Mouse (Mus musculus) hematopoietic stem cell, adult 5-6 weeks (primary cell): ENCODE measurements around the gene Dnah17. TPM values are rescaled to one million over a fixed set of nuclear protein-coding genes. Genes with fewer than 3 reads are reported as not detected.

ENCODE experiments used
- ATAC-seq, 2 experiments: fragments of 125-278 bp in 1 of 2; replicated peaks in 1 of 2; 2 replicates each; pipeline ENCODE4 v1.8.0; 2016 to 2017; ENCODE audit warnings: inconsistent platforms in 2 of 2, mild to moderate bottlenecking in 2 of 2, moderate number of reproducible peaks in 2 of 2, low read depth in 1 of 2, moderate TSS enrichment in 1 of 2; ENCODE audit not compliant: low FRiP score in 2 of 2, poor library complexity in 2 of 2, severe bottlenecking in 2 of 2, insufficient read depth in 1 of 2, low TSS enrichment in 1 of 2
- total RNA-seq: library from RNA; stranded (forward); fragments of 172-1452, 232-1000 nt; gene quantifications from 2 replicates; pipeline ENCODE4 v1.2.3, GENCODE M21; 2017

Dnah17 gene
- total RNA-seq, 1 experiment from 2014 or later, result 0.10 TPM

- ATAC-seq, result no peak
Observed at GRCm38 (mm10) chr11:118147877-118148637, 17.6 kb upstream of the Dnah17 start.

GRCm38 (mm10) chr11:118146446-118146845 is 16.0 kb upstream of the Dnah17 start:
- ATAC-seq, result no peak

GRCm38 (mm10) chr11:118145771-118146351 is 15.4 kb upstream of the Dnah17 start:
- peak; percentile 92 to 94 for ATAC-seq

DNA sequence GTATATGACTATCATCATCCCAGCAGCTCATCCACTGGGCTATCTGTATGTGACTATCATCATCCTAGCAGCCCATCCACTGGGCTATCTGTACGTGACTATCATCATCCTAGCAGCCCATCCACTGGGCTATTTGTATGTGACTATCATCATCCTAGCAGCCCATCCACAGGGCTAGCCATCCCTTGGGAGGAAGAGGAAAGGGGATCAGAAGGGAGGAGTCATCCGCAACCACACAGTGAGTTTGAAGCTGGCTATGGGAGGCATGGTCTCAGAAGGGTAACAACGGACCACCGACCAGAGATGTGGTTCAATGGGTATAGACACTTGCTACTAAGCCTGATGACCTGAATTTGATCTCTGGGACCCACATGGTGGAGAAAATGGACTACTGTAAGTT is 14.7 kb upstream of the Dnah17 start:
- ATAC-seq, result no peak

- ATAC-seq, result no peak
Observed at GRCm38 (mm10) chr11:118143731-118144130, 13.3 kb upstream of the Dnah17 start.

DNA sequence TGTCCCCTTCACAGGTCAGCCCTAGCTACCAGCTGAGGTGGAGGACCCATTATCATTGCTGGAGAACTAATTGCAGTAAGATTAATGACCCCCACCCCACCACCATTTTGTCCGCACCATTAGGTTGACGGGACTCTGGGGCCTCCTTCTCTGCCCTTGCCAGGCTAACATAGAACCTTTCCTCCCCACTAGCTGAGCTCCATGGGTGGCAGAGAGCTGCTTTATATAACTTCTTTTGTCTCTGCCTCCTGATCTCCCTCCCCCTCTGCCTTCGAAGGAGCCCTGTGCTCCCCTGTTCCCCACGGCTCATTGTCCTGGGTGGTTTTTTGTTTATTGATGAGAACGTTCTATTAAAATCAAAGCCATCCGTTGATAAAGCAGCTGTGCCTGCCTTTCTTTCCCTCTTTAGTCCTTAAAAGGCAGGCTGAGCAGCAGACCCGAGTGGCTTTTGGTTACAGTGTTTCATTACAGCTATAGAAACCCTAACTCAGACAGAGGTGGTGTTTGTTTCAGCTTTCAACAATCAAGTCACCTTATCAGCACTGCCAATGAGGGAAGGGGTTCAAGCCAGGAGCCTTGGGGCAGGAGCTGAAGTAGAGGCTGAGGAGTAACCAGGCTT is 12.2 kb upstream of the Dnah17 start:
- ATAC-seq, result no peak

- ATAC-seq, result no peak
Observed at GRCm38 (mm10) chr11:118140771-118141565, 10.5 kb upstream of the Dnah17 start.

GRCm38 (mm10) chr11:118138347-118138746 is 7.9 kb upstream of the Dnah17 start:
- ATAC-seq, result no peak

DNA sequence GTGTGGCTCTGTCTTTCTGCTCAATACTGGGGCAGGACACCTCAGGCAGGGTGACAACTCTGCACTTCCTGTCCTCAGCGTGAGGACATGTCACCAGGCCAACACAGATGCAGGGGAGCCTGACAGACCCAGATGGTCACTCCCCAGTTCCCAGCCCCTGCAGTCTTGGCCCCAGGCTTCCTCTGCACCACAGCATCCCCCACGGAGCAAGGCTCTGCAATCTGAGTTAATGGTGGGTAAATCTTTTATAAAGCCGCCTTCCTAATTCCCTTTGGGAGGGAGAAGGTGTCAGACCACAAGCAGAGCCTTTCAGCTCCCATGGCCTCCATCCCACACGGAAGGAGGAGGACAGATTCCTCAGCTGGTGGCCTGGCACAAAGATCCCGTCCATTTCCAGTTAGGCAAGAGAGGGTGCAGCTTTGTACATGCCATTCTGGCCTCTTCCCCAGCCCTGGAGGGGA is 5.8 kb upstream of the Dnah17 start:
- ATAC-seq, result no peak

DNA sequence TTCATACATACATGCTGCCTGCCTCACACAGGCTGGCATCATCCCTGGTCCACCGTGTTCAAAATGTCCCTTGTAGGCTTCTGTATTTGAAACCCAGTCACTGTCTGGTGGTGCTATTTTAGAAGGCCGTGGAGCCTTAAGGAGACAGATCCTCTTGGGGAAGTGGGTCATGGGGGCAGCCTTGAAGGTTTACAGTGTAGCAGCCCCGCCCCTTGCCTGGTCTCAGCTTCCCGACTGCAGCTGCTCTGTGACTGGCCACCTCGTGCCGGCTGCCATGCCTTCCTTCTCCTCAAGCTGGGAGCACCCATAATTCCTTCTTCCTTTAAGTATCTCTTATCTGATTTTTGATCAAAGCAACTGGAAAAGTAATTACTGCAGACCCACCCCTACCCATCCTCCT is 4.8 kb upstream of the Dnah17 start:
- ATAC-seq, result no peak

DNA sequence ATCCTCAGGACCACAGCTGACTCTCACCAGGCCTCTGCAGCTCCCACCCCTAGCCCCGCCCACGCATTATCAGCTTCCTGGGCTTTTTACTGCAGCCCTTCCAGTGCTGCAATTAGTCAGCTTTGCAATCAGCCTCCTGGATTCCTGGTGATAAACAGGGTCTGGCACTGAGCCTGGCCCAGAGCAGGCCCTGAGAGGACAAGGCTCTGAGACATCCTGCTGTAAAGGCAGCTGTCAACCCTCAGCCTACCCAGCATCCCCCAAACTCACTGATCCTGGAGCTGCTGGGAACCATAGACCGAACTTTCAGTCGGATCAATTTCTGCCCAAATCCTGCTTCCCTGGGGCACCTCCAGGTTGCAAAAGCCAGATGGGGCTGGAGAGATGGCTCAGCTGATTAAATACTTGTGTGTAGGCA is 3.3 kb upstream of the Dnah17 start:
- no peak for ATAC-seq

GRCm38 (mm10) chr11:118133133-118133751 is 2.8 kb upstream of the Dnah17 start:
- ATAC-seq, result no peak

DNA sequence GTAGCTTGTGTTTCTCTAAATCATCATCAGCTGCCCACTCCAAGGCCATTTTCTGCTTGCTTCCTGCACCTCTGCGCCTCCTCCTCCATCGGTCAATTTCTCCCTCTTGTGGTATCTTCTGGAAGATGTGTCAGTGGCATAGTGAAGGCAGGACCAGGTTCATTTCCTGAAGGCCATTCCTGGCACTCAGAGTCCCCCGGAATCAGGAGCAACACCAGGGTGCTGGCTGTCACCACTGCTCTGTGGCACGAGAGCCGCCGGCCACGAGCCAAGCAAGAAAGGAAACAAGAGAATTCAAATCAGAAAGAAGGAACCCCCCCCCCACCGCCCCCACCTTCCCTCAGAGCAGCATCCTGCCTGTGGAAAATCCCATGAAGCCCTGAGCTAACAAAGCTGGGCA is 1.7 kb upstream of the Dnah17 start:
- ATAC-seq, result no peak

- ATAC-seq, result no peak; a peak in 1 of 4 replicates
Observed at GRCm38 (mm10) chr11:118129812-118130211, 622 bp downstream of the Dnah17 start.

DNA sequence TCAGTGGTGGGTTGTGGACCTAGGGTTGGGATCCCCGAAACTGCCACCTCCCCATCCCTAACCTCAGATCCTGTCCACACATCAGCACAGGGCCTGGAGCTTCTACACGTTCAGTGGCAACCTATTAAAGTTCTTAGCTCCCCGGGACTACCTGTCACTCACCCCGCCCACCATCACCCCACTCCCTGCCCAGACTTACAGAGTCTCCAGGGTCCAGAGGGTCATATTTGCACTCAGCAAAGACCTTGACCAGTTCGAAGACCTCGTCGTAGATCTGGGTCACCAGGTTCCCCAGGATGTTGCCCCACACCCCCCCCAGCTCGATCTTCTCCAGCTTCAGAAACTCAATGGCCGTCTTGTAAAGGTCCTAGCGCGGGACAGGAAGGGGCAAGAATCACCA is 8.8 kb downstream of the Dnah17 start:
- no peak for ATAC-seq

- ATAC-seq, result no peak
Observed at GRCm38 (mm10) chr11:118118777-118119176, 11.7 kb downstream of the Dnah17 start.

GRCm38 (mm10) chr11:118114581-118115110 is 15.8 kb downstream of the Dnah17 start:
- ATAC-seq, result no peak
